Mouse (Mus musculus) midbrain, embryonic 14.5 days (tissue): ENCODE data around the gene Marc2. TPM values are rescaled to one million over a fixed set of nuclear protein-coding genes. Genes with fewer than 3 reads are reported as not detected.

ENCODE experiments used
- ATAC-seq: fragments of 200-750 bp; cut with Nextera tagmentation; 2 replicates; pipeline ENCODE4 v1.8.0; 2017; ENCODE audit warnings: moderate number of reproducible peaks, moderate library complexity; ENCODE audit not compliant: low FRiP score, low TSS enrichment
- DNase-seq: peaks from one replicate; pipeline ENCODE4 v3.0.0-alpha.2; 2015
- H3K27ac ChIP-seq: fragments of 300-500 bp; sonication (generic); replicated peaks from 2 replicates; pipeline ENCODE4 v1.5.1; 2014; ENCODE audit warnings: mild to moderate bottlenecking, low read depth, low read length, moderate library complexity
- H3K27me3 ChIP-seq: fragments of 300-500 bp; sonication (generic); 2 replicates; pipeline ENCODE4 v1.6.1; 2014; ENCODE audit warnings: low read length, control low read depth, mixed read lengths; ENCODE audit not compliant: control insufficient read depth, insufficient read depth
- H3K36me3 ChIP-seq: fragments of 300-500 bp; sonication (generic); 2 replicates; pipeline ENCODE4 v1.6.1; 2014; ENCODE audit warnings: low read length, control low read depth; ENCODE audit not compliant: control insufficient read depth, insufficient read depth
- H3K4me1 ChIP-seq: fragments of 300-500 bp; sonication (generic); 2 replicates; pipeline ENCODE4 v1.6.1; 2014; ENCODE audit warnings: mild to moderate bottlenecking, antibody characterized with exemption, low read length, control low read depth; ENCODE audit not compliant: control insufficient read depth, insufficient read depth
- H3K4me2 ChIP-seq: fragments of 300-500 bp; sonication (generic); 2 replicates; pipeline ENCODE4 v1.6.1; 2014; ENCODE audit warnings: mild to moderate bottlenecking, low read length, moderate library complexity
- H3K4me3 ChIP-seq: fragments of 300-500 bp; sonication (generic); replicated peaks from 2 replicates; pipeline ENCODE4 v1.5.1; 2014; ENCODE audit warnings: low read depth, low read length
- H3K9ac ChIP-seq: fragments of 300-500 bp; sonication (generic); replicated peaks from 2 replicates; pipeline ENCODE4 v1.6.1; 2014; ENCODE audit warnings: mild to moderate bottlenecking, low read length, moderate library complexity
- H3K9me3 ChIP-seq: fragments of 300-500 bp; sonication (generic); 2 replicates; pipeline ENCODE4 v1.6.1; 2016; ENCODE audit warnings: low read length, control low read depth, mixed read lengths; ENCODE audit not compliant: control insufficient read depth
- WGBS: fragments of 180-500 bp; shearing (Covaris S2); extraction: QIAGEN DNeasy Blood & Tissue Kit; methylation state at CpG from one replicate; pipeline ENCODE4 v1.1.7; 2014; 5-methylcytosine and 5-hydroxymethylcytosine counted together
- polyA plus RNA-seq: library from polyadenylated mRNA; unstranded; fragments of >200 nt; fragmentation: Nextera tagmentation; extraction: Ambion mirVana; gene quantifications from 2 replicates; pipeline ENCODE4 v1.2.1, GENCODE M21; 2014

Marc2 gene
- polyA plus RNA-seq, 1 experiment from 2014 or later, result 111 TPM

- no peak for ATAC-seq
- no peaks in the 10 kb centered on the region for H3K4me1 ChIP-seq
- DNase-seq, result no peak
These were observed 16.4 kb upstream of the Marc2 start for GRCm38 (mm10) chr1:184862636-184863035.

GRCm38 (mm10) chr1:184861551-184861950 lies 15.3 kb upstream of the Marc2 start:
- WGBS, result 87% methylated on average over 2 of the region's 2 CpGs
- no peak overlapping the region for H3K4me3 ChIP-seq
- no peaks in the 10 kb centered on the region for H3K4me1 ChIP-seq

More at GRCm38 (mm10) chr1:184862636-184863035, 16.4 kb upstream of the Marc2 start:
- Histone ChIP-seq H3K27me3 (no peaks in the 10 kb centered on the region), H3K4me2 (no peak overlapping the region), H3K27ac (no peak overlapping the region), H3K4me3 (no peak overlapping the region), H3K9me3 (no peaks in the 10 kb centered on the region), H3K9ac (no peak overlapping the region), H3K36me3 (no peaks in the 10 kb centered on the region)
- 91% methylated on average over 6 of the region's 6 CpGs for WGBS

GRCm38 (mm10) chr1:184860276-184860675 lies 14.0 kb upstream of the Marc2 start:
- Histone ChIP-seq H3K4me2 (no peak overlapping the region), H3K4me1 (no peaks in the 10 kb centered on the region), H3K4me3 (no peak overlapping the region), H3K9ac (no peak overlapping the region), H3K27me3 (no peaks in the 10 kb centered on the region), H3K36me3 (no peaks in the 10 kb centered on the region), H3K27ac (no peak overlapping the region), H3K9me3 (no peaks in the 10 kb centered on the region)
- DNase-seq, result peak; percentile 3
- ATAC-seq, result no peak
- WGBS, result 65% methylated on average over 3 of the region's 3 CpGs

More at GRCm38 (mm10) chr1:184861551-184861950, 15.3 kb upstream of the Marc2 start:
- no peak for DNase-seq
- no peaks in the 10 kb centered on the region for H3K36me3 ChIP-seq
- H3K27ac ChIP-seq, result no peak overlapping the region
- H3K9me3 ChIP-seq, result no peaks in the 10 kb centered on the region
- H3K9ac ChIP-seq, result no peak overlapping the region
- ATAC-seq, result no peak
- no peaks in the 10 kb centered on the region for H3K27me3 ChIP-seq
- H3K4me2 ChIP-seq, result no peak overlapping the region

DNA sequence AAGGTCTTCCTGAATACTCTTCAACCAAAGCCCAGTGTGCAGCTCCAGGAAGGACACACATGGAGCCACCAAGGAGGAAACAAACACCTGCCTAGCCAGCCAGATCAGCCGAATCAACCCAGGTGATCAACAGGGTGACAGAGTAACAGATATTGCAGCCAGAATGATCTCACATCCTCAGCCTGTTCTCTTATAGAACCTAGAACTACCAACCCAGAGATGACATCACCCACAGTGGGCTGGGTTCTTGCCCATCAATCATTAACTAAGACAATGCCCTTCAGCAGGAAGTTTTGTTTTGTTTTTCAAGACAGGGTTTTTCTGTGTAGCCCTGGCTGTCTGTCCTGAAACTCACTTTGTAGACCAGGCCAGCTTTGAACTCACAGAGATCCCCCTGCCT lies 12.0 kb upstream of the Marc2 start:
- DNase-seq, result no peak
- H3K36me3 ChIP-seq, result no peaks in the 10 kb centered on the region
- H3K27me3 ChIP-seq, result no peaks in the 10 kb centered on the region
- H3K4me2 ChIP-seq, result no peak overlapping the region
- H3K9ac ChIP-seq, result no peak overlapping the region
- no peak overlapping the region for H3K27ac ChIP-seq
- ATAC-seq, result no peak
- H3K4me3 ChIP-seq, result no peak overlapping the region
- H3K4me1 ChIP-seq, result no peaks in the 10 kb centered on the region
- WGBS, result 90% methylated on average over 1 of the region's 1 CpGs
- H3K9me3 ChIP-seq, result no peaks in the 10 kb centered on the region

DNA sequence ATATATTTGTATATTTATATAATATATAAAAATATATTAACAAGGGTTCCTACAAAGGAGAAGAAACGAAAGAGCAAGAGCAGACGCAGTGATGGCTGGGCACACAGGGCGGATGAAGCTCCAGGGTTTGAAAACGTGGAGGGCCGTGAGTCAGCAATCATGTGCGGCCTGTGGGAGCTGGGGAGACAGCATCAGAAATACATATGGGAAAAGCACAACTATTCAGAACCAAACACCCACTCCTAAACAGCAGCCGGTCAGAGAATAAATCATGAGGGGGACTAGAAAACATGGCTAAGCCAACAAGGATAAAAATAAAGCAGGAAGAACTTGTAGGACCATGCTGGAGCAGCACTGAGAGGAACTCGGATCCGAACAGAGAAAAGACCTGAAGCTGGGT lies 11.0 kb upstream of the Marc2 start:
- H3K4me1 ChIP-seq, result no peaks in the 10 kb centered on the region
- H3K9me3 ChIP-seq, result no peaks in the 10 kb centered on the region
- H3K36me3 ChIP-seq, result no peaks in the 10 kb centered on the region
- H3K4me2 ChIP-seq, result no peak overlapping the region
- no peak for DNase-seq
- WGBS, result 88% methylated on average over 9 of the region's 9 CpGs
- H3K27me3 ChIP-seq, result no peaks in the 10 kb centered on the region
- ATAC-seq, result no peak
- H3K4me3 ChIP-seq, result no peak overlapping the region
- H3K27ac ChIP-seq, result no peak overlapping the region
- no peak overlapping the region for H3K9ac ChIP-seq

GRCm38 (mm10) chr1:184853922-184854321 lies 7.7 kb upstream of the Marc2 start:
- H3K9me3 ChIP-seq, result no peaks in the 10 kb centered on the region
- H3K27ac ChIP-seq, result no peak overlapping the region
- H3K4me1 ChIP-seq, result 0 out of 2 replicates have a peak, but pooled peaks cover 3% of the 10 kb centered on the region
- no peak overlapping the region for H3K4me3 ChIP-seq
- no peaks in the 10 kb centered on the region for H3K36me3 ChIP-seq
- WGBS, result 79% methylated on average over 3 of the region's 3 CpGs
- no peak overlapping the region for H3K4me2 ChIP-seq
- H3K9ac ChIP-seq, result no peak overlapping the region
- ATAC-seq (no peak), DNase-seq (no peak)
- H3K27me3 ChIP-seq, result peaks cover 3% of the 10 kb centered on the region; the same call in 1 of the 2 replicates

- H3K36me3 ChIP-seq, result no peaks in the 10 kb centered on the region
- peaks cover 3% of the 10 kb centered on the region; the same call in 1 of the 2 replicates for H3K27me3 ChIP-seq
- no peaks in the 10 kb centered on the region for H3K9me3 ChIP-seq
- H3K9ac ChIP-seq, result no peak overlapping the region
- 0 out of 2 replicates have a peak, but pooled peaks have one; percentile 51 for ATAC-seq
- peak overlapping the region; percentile 4; the same call in 1 of the 2 replicates for H3K4me2 ChIP-seq
- 11% methylated on average over 5 of the region's 5 CpGs for WGBS
- H3K4me1 ChIP-seq, result 0 out of 2 replicates have a peak, but pooled peaks cover 3% of the 10 kb centered on the region
- H3K4me3 ChIP-seq, result no peak overlapping the region
- no peak overlapping the region for H3K27ac ChIP-seq
- peak; percentile 71 for DNase-seq
These were observed 7.1 kb upstream of the Marc2 start for GRCm38 (mm10) chr1:184853339-184853738.

- H3K4me1 ChIP-seq, result 0 out of 2 replicates have a peak, but pooled peaks cover 3% of the 10 kb centered on the region
- H3K36me3 ChIP-seq, result no peaks in the 10 kb centered on the region
- ATAC-seq (peak; percentile 91), DNase-seq (peak; percentile 91)
- H3K27me3 ChIP-seq, result peaks cover 3% of the 10 kb centered on the region; the same call in 1 of the 2 replicates
- peak overlapping the region; percentile 47 for H3K4me2 ChIP-seq
- WGBS, result 17% methylated on average over 31 of the region's 31 CpGs
- H3K9me3 ChIP-seq, result no peaks in the 10 kb centered on the region
- no peak overlapping the region for H3K9ac ChIP-seq
- peak overlapping the region; percentile 28; the same call in 1 of the 2 replicates for H3K27ac ChIP-seq
- no peak overlapping the region; the same call in 1 of the 2 replicates for H3K4me3 ChIP-seq
These were observed 5.7 kb upstream of the Marc2 start for GRCm38 (mm10) chr1:184851741-184852618.
